Mouse (Mus musculus): ENCODE data around the gene Card14.
A peak's percentile ranks its signal among the peaks of the same experiment; 100 is the strongest.

Card14 gene

DNA sequence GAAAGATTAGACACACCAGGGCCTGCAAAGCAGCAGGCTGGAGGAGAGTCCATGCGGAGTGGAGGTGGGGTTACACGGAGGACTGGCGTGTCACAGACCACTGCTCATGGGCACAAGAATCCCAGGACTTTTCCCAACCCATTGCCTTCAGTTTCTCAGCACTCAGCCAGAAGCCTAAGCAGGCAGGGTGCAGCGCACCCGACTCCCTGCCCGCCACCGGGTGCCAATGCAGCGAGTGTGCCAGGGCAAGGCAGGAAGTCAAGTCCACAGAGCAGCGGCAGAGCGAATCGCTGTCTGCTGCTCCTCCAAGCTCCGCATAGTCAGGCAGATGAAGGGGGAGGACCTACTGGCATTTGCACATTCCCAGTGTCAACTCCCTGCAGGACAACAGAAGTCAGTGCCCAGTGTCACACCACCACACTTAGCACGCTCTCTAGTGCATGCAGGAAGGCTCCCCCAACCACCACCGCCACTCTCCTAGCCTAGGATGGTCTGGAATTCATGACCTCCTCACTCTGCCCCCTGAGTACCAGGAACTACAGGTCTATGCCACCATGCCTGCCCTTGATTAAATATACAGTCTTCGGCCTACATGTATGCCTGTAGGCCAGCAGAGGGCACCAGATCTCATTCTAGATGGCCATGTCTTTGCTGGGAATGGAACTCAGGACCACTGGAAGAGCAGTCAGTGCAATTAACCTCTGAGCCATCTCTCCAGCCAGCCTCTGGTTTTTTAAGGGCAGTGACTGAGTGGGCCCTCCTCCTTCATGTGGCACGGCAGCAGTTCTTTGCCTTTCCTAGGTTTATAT lies 2.5 kb upstream of the Card14 start:
- DNase-seq: no peak

DNA sequence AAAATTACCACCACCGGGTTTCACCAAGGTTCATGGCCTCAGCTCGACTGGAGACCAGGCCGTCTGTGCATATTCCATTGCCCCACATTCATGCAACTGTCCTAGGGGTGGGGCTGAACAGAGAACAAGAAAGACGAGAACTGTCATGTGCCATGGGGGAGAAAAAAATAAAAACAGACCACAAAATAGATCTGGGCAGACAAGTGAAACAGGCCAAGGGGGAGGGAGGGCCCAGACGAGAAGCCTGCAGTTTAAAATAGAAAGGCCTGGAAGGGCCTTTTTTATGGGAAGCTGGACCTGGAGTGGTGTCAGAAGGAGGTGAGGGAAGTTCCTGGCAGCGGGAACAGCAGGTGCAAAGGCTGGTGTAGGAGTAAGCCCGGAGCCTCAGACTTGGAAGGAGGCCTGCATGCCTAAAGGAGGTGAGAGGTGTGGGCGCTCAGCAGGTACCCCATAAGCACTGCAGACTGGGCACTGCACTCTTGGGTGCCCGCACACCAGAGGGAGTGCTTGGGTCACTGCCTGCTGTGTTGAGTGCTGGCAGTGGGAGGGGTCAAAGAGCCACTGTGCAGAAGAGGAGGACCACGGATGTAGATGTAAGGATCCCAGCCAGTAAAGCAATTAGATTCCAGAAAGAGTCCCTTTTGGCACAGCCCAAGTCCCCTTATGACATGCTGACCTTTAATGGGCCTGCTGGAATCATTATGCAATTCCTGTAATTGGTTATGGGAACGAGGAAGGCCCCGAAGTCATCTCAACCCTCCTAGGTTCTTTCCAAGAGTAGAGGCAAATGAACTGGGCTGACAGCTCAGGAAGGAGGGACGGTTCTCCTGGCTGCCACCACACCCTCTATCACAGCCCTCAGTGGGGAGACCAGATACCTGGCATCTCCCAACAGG lies 558 bp upstream of the Card14 start:
- no peak for DNase-seq

DNA sequence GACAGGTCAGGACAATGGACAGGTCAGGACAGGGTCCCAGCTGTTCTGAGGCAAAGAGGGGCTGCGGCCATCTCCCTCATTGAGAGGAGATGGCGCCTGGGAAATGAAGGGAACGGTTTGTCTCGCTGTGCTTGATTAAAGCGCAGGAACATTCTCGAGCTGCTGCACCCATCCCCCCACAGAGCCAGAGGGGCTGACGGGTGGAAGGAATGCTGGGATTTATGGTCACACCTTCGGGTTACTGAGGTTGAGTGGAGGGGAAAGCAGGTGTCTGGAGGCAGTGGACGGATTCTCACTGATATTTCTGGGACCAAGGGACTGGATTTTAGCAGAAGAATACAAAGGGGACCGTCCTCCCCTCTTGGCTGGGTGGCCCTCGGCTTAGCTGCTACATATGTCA lies 348 bp downstream of the Card14 start:
- no peak for DNase-seq

DNA sequence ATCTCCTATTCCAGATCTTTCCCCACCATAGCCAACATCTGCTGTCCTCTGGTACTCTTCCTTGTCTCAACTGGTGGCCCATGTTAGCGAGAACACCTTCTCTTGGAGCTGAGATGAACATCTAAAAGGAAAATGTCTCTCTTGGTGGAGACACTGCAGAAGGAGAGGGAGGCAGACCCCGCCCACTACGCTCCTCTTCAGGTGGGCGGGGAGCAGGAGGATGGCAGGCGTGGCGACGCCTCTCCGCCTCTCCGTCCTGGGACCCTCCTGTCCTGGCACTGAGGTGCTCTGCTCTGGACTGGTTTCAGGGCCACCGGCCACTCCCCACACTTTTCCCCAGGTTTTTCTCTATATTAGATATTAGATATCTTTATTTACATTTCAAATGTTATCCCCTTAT lies 3.1 kb downstream of the Card14 start:
- DNase-seq: no peak

DNA sequence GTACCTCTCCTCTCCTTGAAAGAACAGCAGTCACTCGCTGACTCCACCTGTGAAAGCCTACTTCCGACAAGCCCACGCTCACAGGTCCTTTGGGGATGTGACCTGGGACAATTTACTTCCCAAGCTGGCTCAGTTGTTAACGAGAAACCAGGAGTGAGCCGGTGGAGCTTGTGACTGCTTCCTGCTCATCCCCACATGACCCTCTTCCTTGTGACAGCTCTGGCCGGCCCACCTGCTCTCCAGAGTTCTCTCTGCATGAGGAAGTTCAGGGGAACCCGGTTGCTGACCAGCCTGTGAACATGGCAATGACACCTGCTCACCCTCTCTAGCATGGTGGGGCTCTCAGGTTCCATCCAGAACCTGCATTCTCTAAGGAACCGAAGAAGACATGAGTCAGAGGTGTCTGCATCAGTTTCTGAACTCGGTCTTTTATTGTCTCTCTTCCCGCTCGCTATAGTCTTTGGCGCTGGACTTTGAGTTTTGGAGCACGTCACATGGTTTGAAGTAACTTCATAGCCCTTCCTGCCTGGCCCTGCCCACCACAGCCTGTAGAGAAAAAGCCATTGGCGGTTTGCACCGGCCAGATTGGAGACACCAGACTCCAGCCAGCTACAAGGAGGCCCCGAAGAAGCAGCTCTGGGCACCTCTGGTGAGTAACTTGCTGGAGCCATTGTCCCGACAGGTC lies 6.8 kb downstream of the Card14 start:
- DNase-seq: no peak

DNA sequence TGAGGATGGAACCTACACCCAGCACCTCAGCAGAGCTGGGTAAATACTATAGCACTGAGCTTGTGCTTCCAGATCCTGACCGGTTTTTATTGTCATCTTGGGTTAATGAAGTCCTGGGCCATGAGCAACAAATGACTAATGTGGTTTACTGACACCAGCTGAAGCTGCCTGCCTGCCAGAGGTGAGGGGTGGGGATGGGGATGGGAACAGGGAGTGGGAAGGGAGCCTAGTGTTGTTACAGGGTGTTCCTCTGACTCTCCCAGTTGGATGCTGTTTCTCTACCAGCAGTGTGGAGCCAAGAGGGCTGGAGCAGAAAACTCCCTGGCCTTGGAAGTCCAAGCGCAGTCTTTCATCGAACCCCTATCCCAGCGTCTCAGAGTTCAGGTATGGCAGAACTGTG lies 9.2 kb downstream of the Card14 start:
- DNase-seq: no peak

DNA sequence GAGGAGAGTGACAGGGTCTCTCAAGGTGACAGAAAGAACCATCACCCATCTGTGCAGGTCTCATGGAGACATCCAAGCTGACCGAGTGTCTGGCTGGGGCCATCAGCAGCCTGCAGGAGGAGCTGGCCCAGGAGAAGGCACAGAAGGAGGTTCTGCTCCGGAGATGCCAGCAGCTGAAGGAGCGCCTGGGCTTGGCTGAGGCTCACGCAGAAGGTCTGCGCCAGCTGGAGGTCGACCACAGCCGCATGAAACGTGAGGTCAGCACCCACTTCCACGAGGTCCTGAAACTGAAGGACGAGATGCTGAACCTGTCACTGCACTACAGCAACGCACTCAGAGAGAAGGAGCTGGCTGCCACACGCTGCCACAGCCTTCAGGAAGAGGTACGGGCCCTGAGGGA lies 15.0 kb downstream of the Card14 start:
- DNase-seq: no peak

DNA sequence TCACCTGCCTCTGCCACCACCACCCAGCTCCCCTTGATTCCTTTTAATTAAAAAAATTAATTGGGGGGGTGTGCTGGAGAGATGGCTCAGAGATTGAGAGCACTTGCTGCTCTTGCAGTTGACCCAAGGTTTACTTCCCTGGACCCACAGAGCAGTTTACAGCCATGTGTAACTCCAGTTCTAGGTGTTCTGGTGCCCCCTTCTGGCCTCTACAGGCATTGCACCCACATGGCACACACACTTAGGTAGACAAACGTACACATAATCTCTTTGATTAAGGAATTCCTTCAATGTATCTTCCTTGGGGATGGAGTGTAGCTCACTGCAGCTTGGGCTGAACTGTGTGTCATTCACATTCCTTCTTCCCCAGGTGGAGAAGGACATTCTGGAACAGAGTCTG lies 17.5 kb downstream of the Card14 start:
- DNase-seq: no peak

DNA sequence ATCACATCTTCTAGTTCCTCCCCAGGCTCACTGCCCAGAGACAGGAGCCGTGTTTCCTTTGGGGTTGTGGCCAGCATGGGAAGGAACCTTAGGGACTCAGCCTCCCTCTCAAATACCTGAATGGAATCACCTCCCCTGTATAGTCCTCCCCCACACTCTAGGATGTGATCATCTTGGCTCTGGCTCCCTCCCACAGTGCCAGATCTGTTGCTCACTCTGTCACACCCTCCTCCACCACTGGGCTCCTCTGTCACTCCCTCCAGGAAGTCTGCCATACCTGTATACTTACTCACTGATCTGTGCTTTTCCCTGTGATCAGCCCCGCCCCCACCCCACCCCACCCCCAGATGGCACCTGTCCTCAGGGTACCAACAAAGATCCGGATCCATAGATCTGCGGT lies 23.0 kb downstream of the Card14 start:
- peak; percentile 28 for DNase-seq

DNA sequence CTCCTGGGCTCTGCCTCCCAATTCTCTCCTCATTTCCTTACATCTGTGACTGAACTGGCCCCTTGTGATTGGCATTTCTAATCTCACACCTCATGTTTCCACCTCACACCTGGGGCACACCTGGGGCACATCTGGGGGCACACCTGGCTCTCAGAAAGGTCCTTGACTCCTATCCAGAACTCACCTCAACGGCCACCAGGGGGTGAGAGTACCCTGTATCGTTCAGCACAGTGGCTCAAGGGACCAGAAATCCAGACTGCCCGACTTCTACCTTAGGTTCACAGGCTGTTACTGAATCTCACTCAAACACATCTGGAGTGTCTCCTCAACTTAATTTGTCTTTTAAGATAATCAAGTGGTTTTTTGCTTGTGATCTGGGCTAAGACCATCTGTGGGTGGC lies 24.4 kb downstream of the Card14 start:
- DNase-seq: no peak

DNA sequence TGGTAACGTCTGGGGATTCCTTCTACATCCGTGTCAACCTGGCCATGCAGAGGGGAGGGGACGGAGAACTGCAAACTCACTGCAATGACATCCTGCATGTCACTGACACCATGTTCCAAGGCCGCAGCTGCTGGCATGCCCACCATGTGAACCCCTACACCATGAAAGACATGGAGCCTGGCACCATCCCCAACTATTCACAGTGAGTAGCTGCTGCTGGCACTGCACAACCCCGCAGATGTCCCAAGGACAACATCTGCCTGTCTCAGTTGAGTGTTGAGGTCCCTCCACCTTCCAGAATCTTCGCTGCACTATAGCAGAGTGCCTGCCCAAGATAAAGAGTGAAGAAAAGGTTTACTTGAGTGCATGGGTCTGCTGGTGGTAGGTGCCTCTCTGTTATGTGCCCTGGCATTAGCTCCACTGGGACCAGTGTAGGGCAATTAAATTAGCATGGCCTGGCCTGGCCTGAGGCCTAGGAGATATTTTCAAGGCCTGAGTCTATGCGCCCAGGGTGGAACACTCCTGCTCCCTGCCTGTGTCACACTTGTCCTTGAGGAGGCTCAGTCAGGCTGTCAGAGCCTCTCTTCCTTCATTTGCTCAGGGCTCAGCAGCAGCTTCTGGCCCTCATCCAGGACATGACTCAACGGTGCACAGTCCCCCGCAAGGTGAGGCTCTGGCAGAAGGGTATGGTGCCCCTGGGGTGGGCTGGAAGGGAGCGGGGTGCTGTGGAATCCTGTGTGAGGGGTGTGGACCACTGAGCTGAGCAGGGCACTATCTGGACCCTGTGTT lies 30.9 kb downstream of the Card14 start:
- DNase-seq: no peak

DNA sequence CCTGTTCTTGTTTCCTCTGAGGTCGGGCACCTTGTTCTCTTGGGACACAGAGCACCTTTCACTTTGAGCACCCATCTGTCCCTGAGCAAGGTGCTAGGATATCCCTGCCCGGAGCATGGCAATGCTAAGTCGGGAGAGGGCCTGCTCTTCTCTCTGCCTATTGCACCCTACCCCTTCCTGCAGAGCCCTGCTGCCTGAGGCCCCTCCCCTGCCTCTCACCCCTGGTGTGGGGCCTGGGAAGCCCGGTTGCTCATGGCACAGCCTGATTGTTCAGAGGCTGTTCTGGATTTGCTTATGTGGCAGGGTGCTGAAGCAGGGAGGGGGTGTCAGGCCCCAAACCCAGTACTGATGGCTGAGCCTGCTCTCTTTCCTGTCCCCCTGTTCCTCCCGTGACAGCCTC lies 31.6 kb downstream of the Card14 start:
- DNase-seq: no peak

DNA sequence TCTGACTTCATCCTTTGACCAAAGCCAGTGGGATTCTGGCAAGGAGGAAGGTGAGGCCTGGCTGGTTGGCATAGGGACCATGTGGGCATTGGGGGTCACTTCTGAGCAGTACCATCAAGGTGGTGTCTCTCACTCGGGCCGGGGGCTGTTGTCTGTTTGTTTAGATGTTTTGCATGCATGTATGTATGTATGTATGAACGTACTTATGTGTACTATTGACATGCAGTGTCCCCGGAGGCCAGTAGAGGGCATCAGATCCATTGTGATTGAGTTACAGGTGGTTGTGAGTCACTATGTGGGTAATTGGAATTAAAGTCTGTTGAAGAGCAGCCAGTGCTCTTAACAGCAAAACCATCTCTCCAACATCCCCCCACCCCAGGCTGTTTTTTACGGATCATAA lies 32.1 kb downstream of the Card14 start:
- peak; percentile 60 for DNase-seq

DNA sequence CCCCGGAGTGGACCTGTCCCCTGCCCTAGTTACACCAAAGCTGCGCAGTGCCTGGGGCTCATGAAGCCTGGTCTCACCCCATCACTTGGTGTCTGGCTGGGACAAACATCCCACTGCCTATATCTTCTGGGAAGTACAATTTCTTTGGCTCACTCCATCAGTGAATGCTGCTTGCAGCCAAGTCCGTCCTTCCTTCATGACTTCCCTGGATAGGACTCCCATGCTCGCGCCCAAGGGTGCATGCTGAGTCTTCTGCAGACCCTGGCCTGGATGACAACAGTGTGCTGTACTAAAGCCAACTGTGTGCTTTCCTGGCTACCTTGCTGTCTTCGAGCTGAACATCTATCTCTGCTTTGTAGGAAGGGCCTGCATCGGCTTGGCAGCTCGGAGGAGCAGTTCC lies 36.6 kb downstream of the Card14 start:
- DNase-seq: no peak

DNA sequence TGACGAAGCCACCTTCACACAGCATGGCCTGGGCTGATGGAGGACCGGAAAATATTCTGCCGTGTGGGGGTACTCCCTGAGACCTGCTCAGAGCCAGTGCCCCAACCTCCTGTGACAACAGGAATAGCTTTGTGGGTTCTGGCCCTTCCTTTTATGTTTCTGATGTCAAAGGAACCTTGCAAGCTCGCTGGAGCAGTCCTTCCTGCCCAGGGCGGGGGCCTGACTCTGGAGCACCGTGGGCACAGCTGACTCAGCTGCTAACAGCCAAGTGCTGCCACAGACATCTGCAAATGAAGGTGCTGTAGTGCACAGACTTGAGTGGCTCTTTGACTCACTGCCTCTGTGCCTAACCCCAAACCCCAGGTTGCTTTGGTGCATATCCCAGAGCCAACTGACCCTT lies 37.3 kb downstream of the Card14 start:
- DNase-seq: no peak

DNA sequence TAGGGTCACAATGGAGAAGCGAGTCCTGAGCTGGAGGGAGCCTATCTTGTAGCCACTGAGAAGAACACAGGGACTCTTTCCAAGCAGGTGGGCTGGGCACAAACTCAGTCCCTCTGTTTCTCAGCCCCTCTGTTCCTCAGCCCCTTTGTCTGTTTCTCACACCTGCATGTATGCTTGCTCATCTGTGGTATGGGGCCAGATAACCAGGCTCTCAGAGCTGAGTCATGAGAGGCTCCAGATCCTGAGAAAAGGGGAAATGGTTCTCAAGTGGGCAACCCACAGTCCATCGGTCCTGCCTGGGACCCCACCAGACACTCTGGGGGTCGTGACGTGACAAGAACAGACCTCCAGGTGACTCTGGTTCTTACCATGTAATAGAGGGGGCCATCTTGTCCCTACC lies 39.6 kb downstream of the Card14 start:
- DNase-seq: no peak

DNA sequence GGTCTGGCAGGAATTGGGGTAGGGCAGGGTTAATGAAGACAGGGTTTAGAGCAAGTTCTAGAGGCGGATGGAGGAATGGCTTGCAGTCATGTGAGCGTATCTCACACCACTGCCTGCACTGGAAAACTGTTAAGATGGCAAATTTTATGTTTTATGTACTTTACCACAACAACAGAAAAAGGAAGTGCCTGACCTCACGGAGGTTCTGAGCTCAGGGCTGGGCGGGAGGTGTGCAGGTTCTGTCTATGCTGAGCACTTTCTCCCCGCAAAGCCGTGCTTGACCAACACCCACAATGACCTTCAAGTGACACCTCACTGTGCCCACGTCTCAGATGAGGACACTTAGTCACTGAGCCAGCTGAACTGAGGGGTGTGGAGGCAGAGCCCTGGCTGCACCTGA lies 44.5 kb downstream of the Card14 start:
- no peak for DNase-seq

DNA sequence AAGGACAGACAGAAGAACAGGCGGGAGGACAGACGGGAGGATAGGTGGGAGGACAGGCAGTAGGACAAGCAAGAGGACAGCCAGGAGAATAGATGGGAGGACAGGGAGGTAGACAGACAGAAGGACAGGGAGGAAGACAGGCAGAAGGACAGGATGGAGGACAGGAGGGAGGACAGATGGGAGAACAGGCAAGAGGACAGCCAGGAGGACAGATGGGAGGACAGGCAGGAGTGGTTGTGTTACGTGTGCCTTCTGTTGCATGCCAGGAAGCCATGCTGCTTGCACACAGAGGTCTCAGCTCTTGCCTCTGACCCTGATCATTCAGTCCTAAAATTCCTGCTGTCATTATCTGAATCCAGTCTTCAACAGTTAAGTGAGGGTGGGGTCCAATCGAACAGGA lies 46.4 kb downstream of the Card14 start:
- DNase-seq: no peak

DNA sequence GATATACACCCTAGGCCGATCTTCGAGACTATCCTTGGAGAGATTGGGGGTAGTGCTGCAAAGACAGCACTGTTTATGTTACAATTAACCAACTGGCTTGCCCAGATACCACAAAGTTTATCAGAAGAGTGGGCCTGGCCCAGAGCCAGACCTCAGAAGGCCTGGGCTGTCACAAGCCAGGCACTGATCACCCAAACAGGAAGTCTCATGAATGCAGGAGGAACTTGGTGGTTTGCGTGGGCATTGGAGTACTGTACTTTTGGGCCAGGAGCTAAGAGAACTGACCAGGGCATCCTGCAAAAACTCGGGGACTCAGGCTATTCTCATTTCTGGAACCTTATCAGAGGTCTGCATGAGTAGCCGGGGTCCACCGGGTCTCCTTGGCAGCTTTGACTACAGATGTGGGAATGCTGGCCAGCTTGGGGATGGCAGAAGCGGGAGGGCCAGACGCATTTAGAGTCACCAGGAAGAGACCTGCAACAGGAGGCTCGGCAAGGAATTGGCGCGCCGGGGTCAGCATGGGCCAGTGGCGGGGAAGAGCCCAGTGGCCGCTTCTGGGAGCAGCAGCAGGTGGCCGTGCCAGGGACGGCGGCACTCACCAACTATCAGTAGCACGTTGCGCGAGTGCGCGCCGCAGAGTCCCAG lies 47.4 kb downstream of the Card14 start:
- DNase-seq: no peak

DNA sequence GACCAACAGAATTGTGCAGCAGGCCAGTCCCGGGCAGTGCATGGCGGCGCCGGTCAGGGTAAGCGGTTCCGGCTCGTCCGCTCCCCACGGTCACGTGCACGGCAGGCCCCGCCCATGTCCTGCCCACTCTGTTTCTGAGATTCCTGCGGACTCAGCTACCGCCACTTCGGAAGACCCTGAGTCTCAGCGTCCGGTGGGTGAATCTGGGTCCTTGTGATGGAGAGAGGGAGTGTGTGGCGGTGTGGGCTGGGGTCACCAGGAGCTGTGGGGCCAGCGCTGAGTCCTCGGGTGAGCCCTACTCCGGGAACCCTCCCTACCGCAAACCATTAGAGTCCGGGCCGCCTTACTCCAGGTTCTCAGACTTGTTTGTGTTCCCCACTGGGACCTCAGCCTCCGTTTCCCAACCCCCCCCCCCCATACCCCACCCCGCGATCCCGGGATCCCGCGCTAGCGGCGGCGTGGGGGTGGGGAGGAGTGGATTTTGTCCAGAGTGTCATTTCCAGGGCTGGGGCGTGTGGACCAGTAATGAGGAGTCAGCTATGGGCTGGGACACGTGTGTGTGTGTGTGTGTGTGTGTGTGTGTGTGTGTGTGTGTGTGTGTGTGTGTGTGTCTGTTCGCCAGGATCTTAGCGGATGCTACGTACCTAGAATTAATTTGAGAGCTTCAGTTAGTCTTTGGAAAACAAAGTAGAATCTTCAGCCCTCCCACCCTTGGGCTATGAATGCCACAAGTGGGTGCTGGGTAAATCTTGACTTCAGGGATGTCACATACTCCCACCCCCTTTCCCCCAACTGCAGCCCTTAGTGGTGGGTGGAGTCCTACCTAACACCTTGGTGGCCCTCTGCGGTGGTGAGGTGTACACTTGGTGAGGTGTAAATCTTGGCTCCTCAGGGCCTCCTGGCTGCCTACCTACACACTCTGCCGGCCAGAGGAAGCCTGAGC lies 48.1 kb downstream of the Card14 start, which contains the start of the genes Sgsh and Slc26a11:
Gene Sgsh (minus strand): TSS at position 94 of the 943 bp plus-strand sequence.
Gene Slc26a11 (plus strand): TSS at position 115 of the 943 bp plus-strand sequence.
- DNase-seq: peak; percentile 79

DNA sequence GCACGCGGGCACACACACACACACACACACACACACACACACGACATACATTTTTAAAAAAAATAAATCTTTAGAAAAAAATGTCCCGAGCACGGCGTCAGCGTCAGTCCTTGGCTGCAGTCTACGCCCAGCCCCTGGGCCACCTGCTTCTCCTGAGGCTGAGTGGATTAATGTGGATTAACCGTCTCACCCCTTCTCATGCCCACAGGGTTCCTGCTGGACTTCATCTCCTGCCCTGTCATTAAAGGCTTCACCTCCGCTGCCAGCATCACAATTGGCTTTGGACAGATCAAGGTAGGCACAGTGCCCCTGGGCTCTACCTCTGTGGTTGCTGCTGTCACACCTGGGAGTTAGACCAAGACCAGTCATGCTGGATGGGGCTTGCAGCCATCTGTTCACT lies 51.5 kb downstream of the Card14 start:
- no peak for DNase-seq
